Mouse (Mus musculus) stomach, embryonic 15.5 days (tissue): Measurements from ENCODE around the gene Lims1. TPM values are rescaled to one million over a fixed set of nuclear protein-coding genes. Genes with fewer than 3 reads are reported as not detected.

ENCODE experiments used
- ATAC-seq: fragments of 200-750 bp; cut with Nextera tagmentation; 2 replicates; pipeline ENCODE4 v1.8.0; 2017; ENCODE audit warnings: low read depth, moderate number of reproducible peaks, moderate TSS enrichment; ENCODE audit not compliant: insufficient read depth, low FRiP score
- H3K27ac ChIP-seq: fragments of 300-500 bp; sonication (generic); 2 replicates; pipeline ENCODE4 v1.5.1; 2015; ENCODE audit warnings: mild to moderate bottlenecking, inconsistent platforms
- H3K27me3 ChIP-seq: fragments of 300-500 bp; sonication (generic); replicated peaks from 2 replicates; pipeline ENCODE4 v1.6.1; 2015; ENCODE audit warnings: inconsistent platforms
- H3K36me3 ChIP-seq: fragments of 300-500 bp; sonication (generic); 2 replicates; pipeline ENCODE4 v1.6.1; 2015; ENCODE audit warnings: inconsistent platforms
- H3K4me1 ChIP-seq: fragments of 300-500 bp; sonication (generic); 2 replicates; pipeline ENCODE4 v1.6.1; 2015; ENCODE audit warnings: inconsistent platforms
- H3K4me2 ChIP-seq: fragments of 300-500 bp; sonication (generic); 2 replicates; pipeline ENCODE4 v1.6.1; 2015; ENCODE audit warnings: mild to moderate bottlenecking, inconsistent platforms
- H3K4me3 ChIP-seq: fragments of 300-500 bp; sonication (generic); replicated peaks from 2 replicates; pipeline ENCODE4 v1.5.1; 2015; ENCODE audit warnings: inconsistent platforms
- H3K9ac ChIP-seq: fragments of 300-500 bp; sonication (generic); 2 replicates; pipeline ENCODE4 v1.6.1; 2015; ENCODE audit warnings: inconsistent platforms
- H3K9me3 ChIP-seq: fragments of 300-500 bp; sonication (generic); 2 replicates; pipeline ENCODE4 v1.6.1; 2016; ENCODE audit warnings: inconsistent platforms
- WGBS: fragments of 180-500 bp; shearing (Covaris S2); methylation state at CpG from one replicate; pipeline ENCODE4 v1.1.7; 2015; 5-methylcytosine and 5-hydroxymethylcytosine counted together
- polyA plus RNA-seq: library from polyadenylated mRNA; unstranded; fragments of >200 nt; fragmentation: Nextera tagmentation; extraction: Ambion mirVana; gene quantifications from 2 replicates; pipeline ENCODE4 v1.2.1, GENCODE M21; 2015

Lims1 gene
- polyA plus RNA-seq, 1 experiment from 2014 or later: 155 TPM

GRCm38 (mm10) chr10:58371279-58371842 is 48.1 kb downstream of the Lims1 start:
- peak; percentile 86 for ATAC-seq
- H3K4me2 ChIP-seq: peak overlapping the region; percentile 46
- peak overlapping the region; percentile 82 for H3K27ac ChIP-seq
- H3K4me3 ChIP-seq: peak overlapping the region; percentile 30
- H3K27me3 ChIP-seq: no peaks in the 10 kb centered on the region
- peaks cover 17% of the 10 kb centered on the region for H3K4me1 ChIP-seq
- H3K36me3 ChIP-seq: no peaks in the 10 kb centered on the region
- H3K9ac ChIP-seq: no peak overlapping the region
- 22% methylated on average over 14 of the region's 14 CpGs for WGBS
- H3K9me3 ChIP-seq: no peaks in the 10 kb centered on the region

- H3K4me3 ChIP-seq: no peak overlapping the region
- peaks cover 17% of the 10 kb centered on the region for H3K4me1 ChIP-seq
- no peaks in the 10 kb centered on the region for H3K36me3 ChIP-seq
Observed at GRCm38 (mm10) chr10:58372430-58373030, 49.3 kb downstream of the Lims1 start.

GRCm38 (mm10) chr10:58373829-58374228 is 50.6 kb downstream of the Lims1 start:
- Histone ChIP-seq H3K27me3 (no peaks in the 10 kb centered on the region), H3K9me3 (no peaks in the 10 kb centered on the region), H3K4me3 (no peak overlapping the region), H3K36me3 (no peaks in the 10 kb centered on the region), H3K27ac (no peak overlapping the region), H3K4me2 (no peak overlapping the region), H3K4me1 (peaks cover 17% of the 10 kb centered on the region), H3K9ac (no peak overlapping the region)
- no peak for ATAC-seq

More at GRCm38 (mm10) chr10:58372430-58373030, 49.3 kb downstream of the Lims1 start:
- no peak overlapping the region for H3K9ac ChIP-seq
- 52% methylated on average over 6 of the region's 6 CpGs for WGBS
- no peaks in the 10 kb centered on the region for H3K9me3 ChIP-seq
- H3K27ac ChIP-seq: peak overlapping the region; percentile 35; the same call in 1 of the 2 replicates
- ATAC-seq: no peak
- no peak overlapping the region for H3K4me2 ChIP-seq
- no peaks in the 10 kb centered on the region for H3K27me3 ChIP-seq

GRCm38 (mm10) chr10:58377592-58378197 is 54.4 kb downstream of the Lims1 start:
- Histone ChIP-seq H3K4me3 (no peak overlapping the region), H3K9ac (no peak overlapping the region), H3K27me3 (no peaks in the 10 kb centered on the region), H3K36me3 (no peaks in the 10 kb centered on the region), H3K27ac (no peak overlapping the region), H3K4me2 (no peak overlapping the region), H3K9me3 (no peaks in the 10 kb centered on the region), H3K4me1 (peaks cover 6% of the 10 kb centered on the region; the same call in 1 of the 2 replicates)
- ATAC-seq: no peak
- WGBS: 37% methylated on average over 4 of the region's 4 CpGs

- Histone ChIP-seq H3K4me3 (no peak overlapping the region), H3K27ac (peak overlapping the region; percentile 18; the same call in 1 of the 2 replicates), H3K27me3 (no peaks in the 10 kb centered on the region), H3K9ac (no peak overlapping the region), H3K36me3 (no peaks in the 10 kb centered on the region), H3K9me3 (no peaks in the 10 kb centered on the region), H3K4me2 (no peak overlapping the region), H3K4me1 (peaks cover 8% of the 10 kb centered on the region; the same call in 1 of the 2 replicates)
- ATAC-seq: no peak
- WGBS: 62% methylated on average over 1 of the region's 1 CpGs
Observed at GRCm38 (mm10) chr10:58378380-58378779, 55.1 kb downstream of the Lims1 start.

- H3K27me3 ChIP-seq: no peaks in the 10 kb centered on the region
- no peak overlapping the region for H3K27ac ChIP-seq
- peaks cover 8% of the 10 kb centered on the region; the same call in 1 of the 2 replicates for H3K4me1 ChIP-seq
- no peaks in the 10 kb centered on the region for H3K36me3 ChIP-seq
- no peaks in the 10 kb centered on the region for H3K9me3 ChIP-seq
- no peak overlapping the region for H3K4me3 ChIP-seq
- 97% methylated on average over 1 of the region's 1 CpGs for WGBS
- no peak overlapping the region for H3K4me2 ChIP-seq
- no peak overlapping the region for H3K9ac ChIP-seq
- ATAC-seq: no peak
Observed at GRCm38 (mm10) chr10:58379699-58380098, 56.4 kb downstream of the Lims1 start.

GRCm38 (mm10) chr10:58381904-58382303 is 58.6 kb downstream of the Lims1 start:
- 70% methylated on average over 1 of the region's 1 CpGs for WGBS

GRCm38 (mm10) chr10:58382621-58383101 is 59.4 kb downstream of the Lims1 start:
- Histone ChIP-seq H3K9me3 (no peaks in the 10 kb centered on the region), H3K27me3 (no peaks in the 10 kb centered on the region), H3K9ac (no peak overlapping the region), H3K36me3 (no peaks in the 10 kb centered on the region), H3K4me3 (no peak overlapping the region), H3K4me2 (no peak overlapping the region), H3K4me1 (peaks cover 8% of the 10 kb centered on the region; the same call in 1 of the 2 replicates), H3K27ac (peak overlapping the region; percentile 79)
- 18% methylated on average over 3 of the region's 3 CpGs for WGBS
- peak; percentile 59; the same call in 1 of the 2 replicates for ATAC-seq

More at GRCm38 (mm10) chr10:58381904-58382303, 58.6 kb downstream of the Lims1 start:
- Histone ChIP-seq H3K27me3 (no peaks in the 10 kb centered on the region), H3K36me3 (no peaks in the 10 kb centered on the region), H3K4me2 (no peak overlapping the region), H3K4me3 (no peak overlapping the region), H3K9ac (no peak overlapping the region), H3K27ac (peak overlapping the region; percentile 79), H3K9me3 (no peaks in the 10 kb centered on the region), H3K4me1 (peaks cover 8% of the 10 kb centered on the region; the same call in 1 of the 2 replicates)
- no peak for ATAC-seq

GRCm38 (mm10) chr10:58383282-58383681 is 60.0 kb downstream of the Lims1 start:
- peak; percentile 67; the same call in 1 of the 2 replicates for ATAC-seq
- no peak overlapping the region for H3K4me3 ChIP-seq
- H3K27me3 ChIP-seq: no peaks in the 10 kb centered on the region
- H3K4me2 ChIP-seq: no peak overlapping the region
- no peaks in the 10 kb centered on the region for H3K9me3 ChIP-seq
- peaks cover 8% of the 10 kb centered on the region; the same call in 1 of the 2 replicates for H3K4me1 ChIP-seq
- no peaks in the 10 kb centered on the region for H3K36me3 ChIP-seq
- H3K27ac ChIP-seq: peak overlapping the region; percentile 79; the same call in 1 of the 2 replicates
- 26% methylated on average over 3 of the region's 3 CpGs for WGBS
- no peak overlapping the region for H3K9ac ChIP-seq

GRCm38 (mm10) chr10:58383761-58384160 is 60.5 kb downstream of the Lims1 start:
- no peak for ATAC-seq
- H3K9me3 ChIP-seq: no peaks in the 10 kb centered on the region
- peak overlapping the region; percentile 68; the same call in 1 of the 2 replicates for H3K27ac ChIP-seq

GRCm38 (mm10) chr10:58385629-58386028 is 62.4 kb downstream of the Lims1 start:
- no peak for ATAC-seq
- Histone ChIP-seq H3K27me3 (no peaks in the 10 kb centered on the region), H3K36me3 (no peaks in the 10 kb centered on the region), H3K4me2 (no peak overlapping the region), H3K9me3 (no peaks in the 10 kb centered on the region), H3K4me3 (no peak overlapping the region), H3K27ac (no peak overlapping the region), H3K4me1 (peaks cover 8% of the 10 kb centered on the region; the same call in 1 of the 2 replicates), H3K9ac (no peak overlapping the region)
- WGBS: 76% methylated on average over 5 of the region's 5 CpGs

More at GRCm38 (mm10) chr10:58383761-58384160, 60.5 kb downstream of the Lims1 start:
- peaks cover 8% of the 10 kb centered on the region; the same call in 1 of the 2 replicates for H3K4me1 ChIP-seq
- H3K9ac ChIP-seq: no peak overlapping the region
- 68% methylated on average over 2 of the region's 2 CpGs for WGBS
- H3K27me3 ChIP-seq: no peaks in the 10 kb centered on the region
- no peaks in the 10 kb centered on the region for H3K36me3 ChIP-seq
- no peak overlapping the region for H3K4me2 ChIP-seq
- H3K4me3 ChIP-seq: no peak overlapping the region

GRCm38 (mm10) chr10:58386997-58387396 is 63.7 kb downstream of the Lims1 start:
- peak overlapping the region; percentile 16; the same call in 1 of the 2 replicates for H3K27ac ChIP-seq
- no peak overlapping the region for H3K4me3 ChIP-seq
- 68% methylated on average over 3 of the region's 3 CpGs for WGBS
- H3K4me1 ChIP-seq: peaks cover 8% of the 10 kb centered on the region; the same call in 1 of the 2 replicates
- no peaks in the 10 kb centered on the region for H3K27me3 ChIP-seq
- no peaks in the 10 kb centered on the region for H3K9me3 ChIP-seq
- ATAC-seq: no peak
- H3K4me2 ChIP-seq: no peak overlapping the region
- H3K36me3 ChIP-seq: no peaks in the 10 kb centered on the region
- no peak overlapping the region for H3K9ac ChIP-seq
